Mouse (Mus musculus) heart, postnatal 14 days (tissue): ENCODE data around the gene Gm14226. TPM values are rescaled to one million over a fixed set of nuclear protein-coding genes. Genes with fewer than 3 reads are reported as not detected.
"Not testable (repeated sequence)": the region's sequence is repeated elsewhere in the genome, so short reads cannot be mapped to it uniquely, and the experiment has no call there.

Source experiments
- DNase-seq, 2 experiments: peaks; one replicate each; pipeline ENCODE4 v3.0.0; 2021 to 2022
- intact Hi-C: fragments of 180-260 bp; cut with DNase I; formaldehyde crosslinking; loops from one replicate; pipeline ENCODE4 v1.15.1; 2025
- total RNA-seq, 2 experiments: library from RNA; stranded (reverse); gene quantifications; 2 replicates each; pipeline ENCODE4 v1.2.3; 2021

Gene Gm14226
- total RNA-seq, 2 experiments from 2014 or later = 0.12 to 0.24 TPM

- no peak for DNase-seq
- intact Hi-C loops = no loop called here
Measured at GRCm38 (mm10) chr2:155046803-155047202, 28.7 kb downstream of the Gm14226 start.

- intact Hi-C loops = no loop called here
Measured at GRCm38 (mm10) chr2:155047452-155048178, 29.5 kb downstream of the Gm14226 start.

GRCm38 (mm10) chr2:155050108-155050503, 32.0 kb downstream of the Gm14226 start:
- DNase-seq = peak in 1 of 2 experiments; percentile 25
- intact Hi-C loops = no loop called here

More at GRCm38 (mm10) chr2:155047452-155048178, 29.5 kb downstream of the Gm14226 start:
- DNase-seq = no peak

GRCm38 (mm10) chr2:155050504-155051236, 32.6 kb downstream of the Gm14226 start:
- intact Hi-C loops = no loop called here
- peak; percentile 94 to 96 for DNase-seq

GRCm38 (mm10) chr2:155051622-155052351, 33.7 kb downstream of the Gm14226 start:
- DNase-seq = no peak
- intact Hi-C loops = no loop called here

GRCm38 (mm10) chr2:155052681-155053080, 34.6 kb downstream of the Gm14226 start:
- no peak for DNase-seq

GRCm38 (mm10) chr2:155053512-155053911, 35.4 kb downstream of the Gm14226 start:
- intact Hi-C loops, DNase-seq: not testable (repeated sequence)

More at GRCm38 (mm10) chr2:155052681-155053080, 34.6 kb downstream of the Gm14226 start:
- intact Hi-C loops = no loop called here

- intact Hi-C loops = no loop called here
- no peak for DNase-seq
Measured at GRCm38 (mm10) chr2:155054672-155055071, 36.6 kb downstream of the Gm14226 start.

GRCm38 (mm10) chr2:155056076-155056578, 38.1 kb downstream of the Gm14226 start:
- DNase-seq = no peak
- intact Hi-C loops = no loop called here

GRCm38 (mm10) chr2:155057361-155057760, 39.3 kb downstream of the Gm14226 start:
- no peak for DNase-seq
- intact Hi-C loops = no loop called here

- DNase-seq = no peak
- intact Hi-C loops = no loop called here
Measured at GRCm38 (mm10) chr2:155071027-155071426, 53.0 kb downstream of the Gm14226 start.

GRCm38 (mm10) chr2:155072353-155073145, 54.5 kb downstream of the Gm14226 start:
- DNase-seq = no peak
- intact Hi-C loops = no loop called here

GRCm38 (mm10) chr2:155073347-155073746, 55.3 kb downstream of the Gm14226 start:
- intact Hi-C loops = no loop called here
- no peak for DNase-seq

- peak; percentile 90 for DNase-seq
- intact Hi-C loops = no loop called here
Measured at GRCm38 (mm10) chr2:155073978-155074765, 56.1 kb downstream of the Gm14226 start, which contains the start of gene Ahcy. Gene Ahcy (minus strand): TSS chr2:155074497.

- peak in 1 of 2 experiments; percentile 7 for DNase-seq
- intact Hi-C loops = no loop called here
Measured at GRCm38 (mm10) chr2:155074766-155075330, 56.8 kb downstream of the Gm14226 start.

GRCm38 (mm10) chr2:155075649-155076048, 57.6 kb downstream of the Gm14226 start:
- no peak for DNase-seq
- intact Hi-C loops = no loop called here
